Mouse (Mus musculus) stomach, postnatal 0 days (tissue): Measurements from ENCODE around the gene Atp5h.

Source experiments
- CTCF ChIP-seq: IDR thresholded peaks from 2 replicates; pipeline ENCODE4 v1.5.1; 2016; ENCODE audit warnings: antibody characterized with exemption, low read depth, mild to moderate bottlenecking, moderate library complexity
- EP300 ChIP-seq: optimal IDR thresholded peaks from 2 replicates; pipeline ENCODE3; 2016; ENCODE audit warnings: antibody characterized with exemption

GRCm38 (mm10) chr11:115384587-115384986 is 35.2 kb downstream of the Atp5h start:
- TF ChIP-seq EP300 (no peak), CTCF (no peak)
